Mouse (Mus musculus): ENCODE measurements around the gene Fgfr4.
"Not testable (repeated sequence)": the region's sequence is repeated elsewhere in the genome, so short reads cannot be mapped to it uniquely, and the experiment has no call there.

The Fgfr4 gene

GRCm38 (mm10) chr13:55171517-55172335 is 19.3 kb downstream of the Fgfr4 start:
- DNase-seq (ENCODE audit: low spot score in 2 of 2), result peak in 1 of 2 experiments; percentile 59

DNA sequence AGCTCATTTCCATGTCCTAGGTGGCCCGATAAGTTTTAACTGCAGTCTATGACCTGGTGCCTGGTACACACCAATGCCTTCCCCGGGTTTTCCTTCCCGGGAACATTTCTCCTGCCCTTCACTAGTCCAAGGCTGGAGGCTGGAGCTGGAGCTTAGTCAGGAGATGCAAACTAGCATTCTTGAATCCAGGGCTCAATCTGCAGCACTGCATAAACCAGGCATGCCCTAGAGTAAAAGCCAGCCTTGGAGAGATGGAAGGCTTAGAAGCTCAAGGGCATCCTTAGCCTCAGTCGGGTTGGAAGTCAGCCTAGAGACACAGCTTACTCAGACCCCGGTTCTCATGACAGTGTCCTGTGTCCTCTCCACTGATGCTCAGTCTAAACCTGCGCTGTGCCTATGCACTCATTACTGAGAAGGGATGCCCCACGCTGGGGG is 19.9 kb downstream of the Fgfr4 start:
- no peak for DNase-seq (ENCODE audit: low spot score in 2 of 2)

- no peak for DNase-seq (ENCODE audit: low spot score in 2 of 2)
Observed at GRCm38 (mm10) chr13:55174347-55174746, 21.9 kb downstream of the Fgfr4 start.

DNA sequence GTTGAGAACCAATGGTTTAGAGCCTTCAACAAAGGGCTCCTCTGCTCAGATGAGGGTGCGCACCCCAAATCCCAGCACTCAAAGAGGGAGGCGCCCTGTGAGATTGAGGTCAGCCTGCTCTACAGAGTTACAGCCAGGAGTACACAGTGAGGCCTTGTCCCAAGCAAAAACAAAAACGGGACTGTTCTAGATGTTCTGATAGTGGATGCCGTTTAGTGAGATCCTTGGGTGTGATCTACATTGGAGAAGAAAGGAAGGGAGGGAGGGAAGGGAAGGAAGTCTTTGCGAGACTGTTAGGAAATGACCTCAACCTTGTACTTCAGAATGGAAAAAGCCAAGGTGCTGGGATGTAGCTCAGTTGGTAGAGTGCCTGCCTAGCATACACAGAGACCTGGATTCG is 23.8 kb downstream of the Fgfr4 start:
- DNase-seq (ENCODE audit: low spot score in 2 of 2), result no peak

- DNase-seq (ENCODE audit: low spot score in 2 of 2), result peak in 1 of 2 experiments; percentile 28
Observed at GRCm38 (mm10) chr13:55177903-55178496, 25.6 kb downstream of the Fgfr4 start.

DNA sequence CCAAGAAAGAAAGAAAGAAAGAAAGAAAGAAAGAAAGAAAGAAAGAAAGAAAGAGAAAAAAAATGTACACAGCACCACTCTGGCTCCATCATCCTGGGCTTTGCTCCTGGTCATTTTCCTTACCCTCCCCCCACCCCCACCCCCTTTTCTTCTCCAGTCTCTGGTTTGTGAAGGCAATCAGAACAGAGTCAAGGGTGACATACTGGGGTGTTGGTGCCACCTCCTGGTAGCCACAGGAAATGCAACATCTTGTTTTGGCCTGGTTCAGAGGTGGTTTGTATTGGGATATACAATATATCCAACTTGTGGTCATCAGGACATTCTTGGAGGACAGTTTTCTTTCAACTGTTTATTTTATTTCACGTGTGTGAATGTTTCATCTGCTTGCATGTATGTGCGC is 26.1 kb downstream of the Fgfr4 start:
- peak; percentile 46 to 66 for DNase-seq (ENCODE audit: low spot score in 2 of 2)

DNA sequence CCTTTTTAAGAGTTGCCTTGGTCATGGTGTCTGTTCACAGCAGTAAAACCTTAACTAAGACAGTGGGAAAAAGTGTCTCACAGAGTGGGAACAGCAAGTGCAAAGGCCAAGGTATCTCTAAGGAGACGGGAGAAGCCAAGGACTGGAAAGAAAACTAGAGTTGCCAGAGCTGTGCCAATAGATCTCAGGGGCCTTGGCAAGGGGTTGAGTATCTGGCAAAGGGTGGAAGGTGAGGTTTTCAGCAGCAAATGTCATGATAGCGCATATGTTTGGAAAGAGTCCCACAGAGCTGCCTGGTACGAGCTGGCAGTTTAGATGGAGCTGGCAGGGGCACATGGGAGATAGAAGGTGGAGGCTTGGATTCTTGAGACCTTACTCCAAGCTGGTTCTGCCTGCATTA is 27.2 kb downstream of the Fgfr4 start:
- DNase-seq (ENCODE audit: low spot score in 2 of 2), result no peak

DNA sequence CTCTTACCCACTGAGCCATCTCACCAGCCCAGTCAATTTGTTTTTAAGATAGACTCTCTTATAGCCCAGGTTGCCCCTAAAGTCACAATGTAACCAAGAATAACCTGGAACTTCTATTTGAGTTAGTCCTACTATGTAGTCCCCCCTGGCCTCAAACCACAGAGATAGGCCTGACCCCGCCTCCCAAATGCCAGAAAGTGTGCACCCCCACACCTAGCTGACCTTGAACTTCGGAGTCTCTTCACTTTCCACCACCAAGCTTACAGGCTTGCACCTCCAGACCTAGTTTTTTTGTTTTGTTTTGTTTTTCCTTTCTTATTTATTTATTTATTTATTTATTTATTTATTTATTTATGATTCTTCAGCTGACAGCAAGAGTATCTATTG is 29.3 kb downstream of the Fgfr4 start:
- no peak for DNase-seq (ENCODE audit: low spot score in 2 of 2)

- DNase-seq (ENCODE audit: low spot score in 2 of 2), result peak; percentile 73 to 76
Observed at GRCm38 (mm10) chr13:55182173-55182894, 29.9 kb downstream of the Fgfr4 start.

- no peak for DNase-seq (ENCODE audit: low spot score in 2 of 2)
Observed at GRCm38 (mm10) chr13:55183382-55183781, 30.9 kb downstream of the Fgfr4 start.

- not testable (repeated sequence) for DNase-seq (ENCODE audit: low spot score in 2 of 2)
Observed at GRCm38 (mm10) chr13:55187062-55187461, 34.6 kb downstream of the Fgfr4 start.

GRCm38 (mm10) chr13:55189531-55190107 is 37.2 kb downstream of the Fgfr4 start:
- DNase-seq (ENCODE audit: low spot score in 2 of 2), result no peak

DNA sequence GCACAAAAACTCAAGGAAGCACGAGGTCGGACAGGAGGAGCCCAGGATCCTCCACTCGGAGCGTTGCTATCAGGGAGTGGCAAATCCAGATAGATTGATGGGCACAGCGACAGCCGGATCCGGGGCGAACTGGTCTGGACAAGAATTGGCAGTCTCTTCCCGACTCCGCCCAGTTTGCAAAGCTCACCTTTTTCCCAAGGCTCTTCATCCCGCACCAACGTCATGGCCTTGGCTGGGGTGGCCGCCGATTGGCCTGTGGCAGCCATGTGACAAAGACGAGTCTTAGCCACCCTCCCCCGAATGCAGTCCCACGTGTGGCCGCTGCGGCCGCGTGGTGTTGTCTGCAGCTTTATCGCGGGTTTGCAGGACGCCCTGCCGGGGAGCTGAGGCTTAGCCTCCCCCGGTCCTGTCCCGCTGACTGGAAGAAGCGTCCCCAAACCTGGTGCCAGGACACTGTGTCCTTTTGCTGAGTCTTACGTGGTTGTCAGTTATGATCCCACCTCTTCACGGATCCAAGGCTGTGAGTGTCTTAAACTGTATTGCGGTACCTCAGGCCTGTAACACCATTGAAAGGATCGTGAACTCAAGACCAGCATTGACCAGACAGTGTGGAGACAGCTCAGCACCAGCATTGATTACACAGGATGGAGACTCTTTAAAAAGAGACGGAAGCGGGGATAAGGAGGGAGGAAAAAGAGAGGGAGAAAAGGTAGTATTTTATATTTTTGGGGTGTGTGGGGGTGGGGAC is 37.9 kb downstream of the Fgfr4 start:
- DNase-seq (ENCODE audit: low spot score in 2 of 2), result peak; percentile 86 to 95

GRCm38 (mm10) chr13:55191535-55191934 is 39.1 kb downstream of the Fgfr4 start:
- DNase-seq (ENCODE audit: low spot score in 2 of 2), result no peak

GRCm38 (mm10) chr13:55202758-55203157 is 50.3 kb downstream of the Fgfr4 start:
- not testable (repeated sequence) for DNase-seq (ENCODE audit: low spot score in 2 of 2)

DNA sequence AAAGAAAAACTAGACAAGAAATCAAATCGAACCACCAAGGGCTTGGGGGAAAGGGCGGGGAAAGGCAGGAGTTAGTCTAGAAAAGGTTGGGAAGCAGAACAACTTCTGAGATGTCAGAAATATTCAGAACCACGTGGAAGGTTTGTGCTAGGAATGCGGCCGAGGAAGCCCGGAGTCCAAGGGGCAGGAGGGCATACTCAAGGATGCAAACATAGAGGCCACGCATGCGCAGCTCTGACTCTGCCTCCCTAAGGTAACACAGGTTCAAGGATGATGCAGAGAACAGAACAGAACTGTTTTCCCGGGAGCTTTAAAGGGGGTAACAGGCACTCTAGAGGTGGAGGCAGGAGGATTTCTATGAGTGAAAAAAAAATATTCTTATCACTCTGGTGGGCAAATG is 51.3 kb downstream of the Fgfr4 start:
- no peak for DNase-seq (ENCODE audit: low spot score in 2 of 2)

DNA sequence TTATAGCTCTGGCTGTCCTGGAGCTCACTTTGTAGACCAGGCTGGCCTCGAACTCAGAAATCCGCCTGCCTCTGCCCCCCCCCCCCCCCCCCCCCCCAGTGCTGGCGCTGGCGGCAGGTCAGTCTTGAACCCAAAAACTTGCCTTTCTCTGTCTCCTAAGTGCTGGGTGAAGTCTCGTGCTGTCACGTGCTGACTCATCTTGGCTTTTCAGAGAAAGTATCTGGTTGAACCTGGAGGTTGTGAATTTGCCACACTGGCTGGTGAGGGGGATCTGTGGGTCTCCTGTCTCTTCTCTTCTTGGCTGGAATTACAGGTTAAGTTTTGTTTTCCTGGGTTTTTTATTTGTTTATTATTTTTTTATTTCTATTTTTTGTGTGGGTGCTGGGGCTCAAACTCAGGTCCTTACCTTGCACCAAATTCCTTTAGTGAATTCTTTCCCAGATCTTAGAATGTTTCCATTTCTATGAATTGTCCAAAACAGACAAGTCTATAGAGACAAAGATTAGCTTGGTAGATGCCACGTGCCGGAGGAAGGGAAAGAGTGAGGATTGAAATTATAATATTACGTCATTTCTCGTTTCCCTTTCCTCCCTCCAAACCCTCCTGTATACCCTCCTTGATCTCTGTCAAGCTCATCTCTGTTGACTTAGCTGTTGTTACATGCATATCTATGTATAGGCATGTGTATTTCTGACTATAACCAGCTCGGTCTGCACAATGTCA is 52.4 kb downstream of the Fgfr4 start:
- no peak for DNase-seq (ENCODE audit: low spot score in 2 of 2)

DNA sequence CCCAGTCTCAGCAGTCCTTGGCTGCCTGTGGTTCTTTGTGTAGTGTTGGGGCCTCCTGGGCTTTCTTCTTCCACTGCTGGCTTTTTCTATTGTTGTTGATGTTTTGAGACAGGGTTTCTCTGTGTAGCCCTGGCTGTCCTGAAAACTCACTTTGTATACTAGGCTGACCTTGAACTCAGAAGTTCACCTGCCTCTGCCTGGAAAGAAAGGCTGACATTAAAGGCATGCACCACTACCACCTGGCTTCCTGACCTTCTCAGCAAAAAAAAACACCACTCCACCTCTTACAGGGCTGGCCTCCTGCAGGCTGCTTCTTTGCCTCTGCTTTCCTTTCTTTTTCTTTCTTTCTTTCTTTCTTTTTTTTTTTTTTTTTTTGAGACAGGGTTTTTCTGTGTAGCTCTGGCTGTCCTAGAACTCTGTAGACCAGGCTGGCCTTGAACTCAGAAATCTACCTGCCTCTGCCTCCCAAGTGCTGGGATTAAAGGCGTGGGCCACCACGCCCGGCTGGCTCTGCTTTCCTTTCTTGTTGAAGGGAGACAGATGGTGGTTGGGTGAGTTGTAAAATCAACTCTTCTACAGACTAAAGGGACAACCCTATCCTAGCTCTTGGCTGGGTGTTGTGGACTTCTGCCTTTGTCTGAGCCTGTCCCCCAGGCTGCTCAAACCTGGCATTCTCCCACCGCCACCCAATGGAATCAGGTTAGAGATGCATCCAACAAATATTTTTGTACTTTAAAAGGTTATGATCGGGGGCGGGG is 53.2 kb downstream of the Fgfr4 start:
- no peak for DNase-seq (ENCODE audit: low spot score in 2 of 2)

- no peak for DNase-seq (ENCODE audit: low spot score in 2 of 2)
Observed at GRCm38 (mm10) chr13:55208837-55209648, 56.6 kb downstream of the Fgfr4 start.

Measured in urinary bladder, postnatal 36 days (tissue).